Mouse (Mus musculus) urinary bladder, postnatal 10 days (tissue): ENCODE measurements around the gene Tmprss12.
"Not testable (repeated sequence)": the region's sequence is repeated elsewhere in the genome, so short reads cannot be mapped to it uniquely, and the experiment has no call there.

Source experiments
- DNase-seq: peaks from one replicate; pipeline ENCODE4 v3.0.0; 2022; ENCODE audit warnings: low spot score

The Tmprss12 gene

DNA sequence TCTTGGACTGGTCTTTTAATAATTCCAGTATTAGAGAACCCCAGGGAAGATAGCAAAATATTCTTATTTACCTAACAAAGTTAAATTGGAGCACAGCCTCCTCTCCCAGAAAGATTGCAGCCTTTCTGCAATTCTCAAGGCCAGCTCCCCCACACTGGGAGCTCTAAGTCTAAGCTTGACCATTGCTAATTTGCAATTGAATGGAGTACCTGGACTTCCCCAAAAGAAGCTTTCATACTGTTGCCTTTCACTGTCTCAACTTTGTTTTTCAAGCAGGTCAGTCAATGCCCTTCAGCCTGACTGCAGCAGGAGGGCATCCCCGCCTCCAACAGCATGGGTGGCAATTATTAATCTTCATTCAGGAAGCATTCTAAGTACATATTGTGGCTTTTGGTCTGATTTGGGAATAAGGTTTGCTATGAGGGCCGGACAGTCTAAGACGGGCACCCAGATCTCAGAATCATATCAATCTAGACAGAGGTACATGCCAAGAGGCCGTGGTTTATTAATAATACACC is 6.8 kb upstream of the Tmprss12 start:
- DNase-seq: not testable (repeated sequence)

- DNase-seq: no peak
Observed at GRCm38 (mm10) chr15:100274790-100275559, 5.7 kb upstream of the Tmprss12 start.

DNA sequence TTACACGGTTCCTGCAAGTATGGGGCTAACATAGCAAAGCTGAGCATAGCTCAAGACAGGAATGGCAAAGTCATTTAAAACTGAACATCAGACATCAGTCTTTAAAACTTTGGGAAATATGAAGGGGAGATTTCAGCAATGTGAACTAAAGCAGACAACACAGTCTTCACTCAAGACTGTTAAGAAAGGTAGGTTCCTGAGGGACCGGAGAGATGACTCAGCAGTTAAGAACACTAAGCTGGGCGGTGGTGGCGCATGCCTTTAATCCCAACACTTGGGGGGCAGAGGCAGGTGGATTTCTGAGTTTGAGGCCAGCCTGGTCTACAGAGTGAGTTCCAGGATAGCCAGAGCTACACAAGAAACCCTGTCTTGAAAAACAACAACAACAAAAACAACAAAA is 4.2 kb upstream of the Tmprss12 start:
- no peak for DNase-seq

DNA sequence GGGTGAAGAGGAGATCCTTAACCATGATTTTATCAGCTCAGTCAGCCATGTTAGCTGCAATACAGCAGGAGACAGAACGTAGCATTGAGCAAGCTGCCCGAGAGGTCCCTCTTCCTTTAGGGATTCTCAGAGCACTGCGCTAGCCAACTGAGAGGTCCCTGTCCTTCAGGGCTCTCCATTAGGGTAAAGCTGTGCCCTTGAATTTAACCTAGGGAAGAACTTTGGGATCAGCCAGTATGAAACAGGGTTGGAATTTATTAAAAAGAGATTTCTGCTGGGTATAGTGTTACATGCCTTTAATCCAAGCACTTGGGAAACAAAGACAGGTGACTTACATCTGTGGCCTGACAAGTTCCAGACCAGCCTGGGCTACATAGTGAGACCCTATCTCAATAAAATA is 3.1 kb upstream of the Tmprss12 start:
- DNase-seq: no peak

- DNase-seq: no peak
Observed at GRCm38 (mm10) chr15:100288980-100289379, 8.3 kb downstream of the Tmprss12 start.

- no peak for DNase-seq
Observed at GRCm38 (mm10) chr15:100290858-100291257, 10.2 kb downstream of the Tmprss12 start.

DNA sequence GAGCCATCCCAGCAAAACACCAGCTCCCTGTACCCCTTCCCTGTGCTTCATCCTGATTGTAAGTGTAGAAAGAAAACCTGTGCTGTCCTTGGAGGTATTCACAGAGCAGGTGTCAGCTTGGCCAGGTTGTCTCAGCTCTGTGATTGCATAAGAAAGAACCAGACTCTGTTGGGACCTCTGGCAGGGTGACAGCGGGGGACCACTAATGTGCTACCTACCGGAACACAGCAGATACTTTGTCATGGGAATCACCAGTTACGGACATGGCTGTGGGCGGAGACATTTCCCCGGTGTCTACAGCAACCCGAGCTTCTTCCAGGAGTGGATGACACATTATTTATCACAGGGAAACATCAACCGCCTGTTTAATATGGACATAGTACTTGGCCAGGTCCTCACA is 11.7 kb downstream of the Tmprss12 start:
- DNase-seq: no peak

GRCm38 (mm10) chr15:100297856-100298255 is 17.2 kb downstream of the Tmprss12 start:
- DNase-seq: no peak

GRCm38 (mm10) chr15:100300499-100300898 is 19.9 kb downstream of the Tmprss12 start:
- no peak for DNase-seq

DNA sequence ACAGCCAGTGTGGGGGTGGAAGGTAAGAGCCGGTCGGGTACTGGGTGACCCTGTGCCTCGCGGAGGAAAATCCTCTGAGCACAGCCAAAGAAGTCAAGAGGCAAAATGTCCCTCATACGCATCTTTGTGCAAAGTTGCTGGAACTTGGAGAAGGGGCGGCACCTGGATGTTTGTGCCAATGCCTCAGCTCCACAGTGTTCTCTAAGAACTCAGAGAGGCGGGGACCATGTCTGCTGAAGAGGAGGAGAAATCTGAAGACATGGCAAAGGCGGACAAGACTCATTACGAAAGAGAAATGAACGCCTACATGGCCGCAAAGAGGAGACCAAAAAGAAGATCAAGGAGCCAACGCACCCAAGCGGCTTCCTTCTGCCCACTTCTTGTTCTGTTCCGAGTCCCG is 20.9 kb downstream of the Tmprss12 start:
- DNase-seq: no peak

GRCm38 (mm10) chr15:100303428-100304018 is 22.9 kb downstream of the Tmprss12 start:
- no peak for DNase-seq

GRCm38 (mm10) chr15:100304019-100304991 is 23.7 kb downstream of the Tmprss12 start, which contains the start of gene Mettl7a1:
TSS of gene Mettl7a1 (plus strand) at chr15:100304140.
- DNase-seq: peak; percentile 29

DNA sequence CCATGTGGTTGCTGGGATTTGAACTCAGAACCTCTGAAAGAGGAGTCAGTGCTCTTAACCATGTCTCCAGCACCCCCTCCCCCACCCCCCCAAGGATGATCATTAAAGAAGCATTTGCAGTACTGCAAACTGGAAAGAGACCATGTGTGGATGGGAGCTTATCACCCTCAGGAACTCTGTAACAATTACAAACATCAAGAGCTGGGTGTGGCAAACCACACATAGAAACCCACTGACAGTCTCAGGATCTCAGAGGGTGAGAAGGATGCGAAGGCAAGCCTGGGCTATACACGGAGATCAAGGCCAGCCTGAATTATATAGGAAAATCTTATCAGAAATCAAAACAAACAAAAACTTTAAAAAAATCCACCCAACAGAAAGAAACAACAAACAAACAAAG is 25.6 kb downstream of the Tmprss12 start:
- no peak for DNase-seq

- not testable (repeated sequence) for DNase-seq
Observed at GRCm38 (mm10) chr15:100307438-100308096, 26.9 kb downstream of the Tmprss12 start.

GRCm38 (mm10) chr15:100312346-100312745 is 31.7 kb downstream of the Tmprss12 start:
- DNase-seq: no peak

- no peak for DNase-seq
Observed at GRCm38 (mm10) chr15:100314448-100315145, 34.0 kb downstream of the Tmprss12 start.

DNA sequence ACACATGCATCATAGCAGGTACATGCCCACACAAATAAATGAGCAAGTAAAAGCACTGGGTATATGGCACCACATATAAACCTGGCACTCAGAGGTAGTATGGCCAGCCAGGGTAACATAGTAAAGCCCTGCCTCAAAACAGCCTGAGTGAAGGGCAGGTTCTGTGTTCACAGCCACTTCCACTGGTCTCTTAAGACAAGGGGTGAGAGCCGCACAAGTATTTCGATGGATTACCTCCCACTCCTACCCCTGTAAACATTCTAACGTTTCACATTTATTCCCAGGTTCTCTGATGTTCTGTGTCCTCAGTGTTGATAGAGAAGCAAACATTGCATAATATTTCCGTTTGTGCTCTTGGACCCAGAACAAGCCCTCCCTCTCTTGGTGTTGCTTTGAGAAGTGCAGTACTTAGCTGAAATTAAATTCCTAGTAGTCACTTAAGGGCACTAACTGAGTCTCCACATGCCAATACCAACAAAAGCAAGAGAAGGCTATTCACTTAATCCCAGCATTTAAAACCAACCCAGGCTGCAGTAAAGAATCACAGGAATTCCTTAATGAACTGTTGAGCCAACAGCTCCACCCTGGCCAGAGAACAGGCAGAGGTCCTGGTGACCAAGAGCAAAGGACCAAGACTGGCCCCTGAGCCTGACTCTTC is 37.5 kb downstream of the Tmprss12 start:
- not testable (repeated sequence) for DNase-seq

DNA sequence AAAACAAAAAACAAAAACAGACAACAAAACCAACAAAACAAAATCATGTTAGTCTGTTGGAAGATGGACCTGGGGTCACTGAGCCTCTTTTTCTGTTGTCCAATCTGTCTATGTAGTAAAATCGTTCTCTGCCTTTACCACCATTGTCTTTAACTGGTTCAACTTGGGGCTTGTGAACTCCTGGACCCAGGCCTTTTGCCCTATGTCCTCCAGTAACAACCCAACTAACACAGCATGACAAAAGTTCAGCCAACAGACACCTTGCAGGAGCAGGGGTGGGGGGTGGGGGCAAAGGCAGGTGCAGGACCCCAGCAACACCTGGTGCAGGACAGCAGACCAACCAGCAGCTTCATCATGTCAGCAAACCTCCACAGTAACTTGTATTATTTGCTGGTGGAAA is 39.2 kb downstream of the Tmprss12 start:
- DNase-seq: no peak

DNA sequence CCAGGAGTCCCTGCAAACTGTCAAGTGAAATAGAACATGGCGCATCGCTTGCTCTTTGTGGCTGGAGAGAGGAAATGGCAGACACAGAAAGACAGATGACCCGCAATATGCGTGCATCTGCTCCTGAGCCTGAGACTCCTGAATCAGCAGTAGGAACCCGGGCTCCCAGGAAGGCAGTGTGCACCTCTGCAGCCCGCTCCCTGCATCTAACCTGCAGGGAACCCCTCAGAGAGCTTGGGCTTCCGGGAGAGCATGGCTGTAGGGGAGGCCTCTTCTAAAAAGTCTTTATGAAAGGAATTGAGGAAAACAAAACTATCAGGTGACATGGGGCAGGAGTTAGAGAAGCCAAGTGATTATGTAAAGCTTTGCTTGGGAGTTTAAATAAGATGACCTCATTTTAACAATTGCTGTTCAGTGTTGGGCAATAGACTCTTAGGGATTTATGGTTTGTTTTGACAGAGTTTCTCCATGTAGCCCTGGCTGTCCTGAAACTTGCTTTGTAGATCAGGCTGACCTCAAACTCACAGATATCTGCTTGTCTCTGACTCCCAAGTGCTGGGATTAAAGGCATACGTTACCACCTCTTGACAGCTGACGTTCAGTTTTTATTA is 39.8 kb downstream of the Tmprss12 start:
- DNase-seq: no peak

GRCm38 (mm10) chr15:100321134-100321533 is 40.5 kb downstream of the Tmprss12 start:
- DNase-seq: no peak
